Mouse (Mus musculus): Measurements from ENCODE around the gene Pkmyt1.

Gene Pkmyt1

GRCm38 (mm10) chr17:23719455-23719854, 6.7 kb upstream of the Pkmyt1 start:
- intact Hi-C loops (cut with DNase I), result no loop called here

DNA sequence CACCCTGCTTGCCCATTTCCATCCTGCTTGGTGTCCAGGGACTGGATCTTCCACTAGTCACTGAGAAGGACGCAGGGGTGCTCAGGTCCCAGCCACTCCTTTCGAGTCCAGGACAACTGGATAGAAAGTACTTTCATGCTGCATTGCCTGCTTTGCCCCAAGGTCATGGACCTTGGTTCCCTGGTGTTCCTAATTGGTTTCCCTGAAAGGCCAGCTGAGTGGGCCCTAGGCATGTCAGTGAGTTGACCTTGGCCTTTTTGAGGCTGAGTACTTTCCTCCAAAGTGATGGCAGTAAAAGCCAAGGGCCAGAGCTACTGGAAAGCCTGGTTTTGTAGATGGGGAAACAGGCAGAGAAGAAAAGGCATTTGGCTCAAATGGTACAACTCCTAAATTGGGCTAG, 4.2 kb upstream of the Pkmyt1 start:
- intact Hi-C loops (cut with DNase I), result no loop called here

GRCm38 (mm10) chr17:23722376-23723125, 3.6 kb upstream of the Pkmyt1 start, which contains the start of gene 1520401A03Rik:
TSS of gene 1520401A03Rik (minus strand) at chr17:23722783.
- intact Hi-C loops (cut with DNase I), result no loop called here

DNA sequence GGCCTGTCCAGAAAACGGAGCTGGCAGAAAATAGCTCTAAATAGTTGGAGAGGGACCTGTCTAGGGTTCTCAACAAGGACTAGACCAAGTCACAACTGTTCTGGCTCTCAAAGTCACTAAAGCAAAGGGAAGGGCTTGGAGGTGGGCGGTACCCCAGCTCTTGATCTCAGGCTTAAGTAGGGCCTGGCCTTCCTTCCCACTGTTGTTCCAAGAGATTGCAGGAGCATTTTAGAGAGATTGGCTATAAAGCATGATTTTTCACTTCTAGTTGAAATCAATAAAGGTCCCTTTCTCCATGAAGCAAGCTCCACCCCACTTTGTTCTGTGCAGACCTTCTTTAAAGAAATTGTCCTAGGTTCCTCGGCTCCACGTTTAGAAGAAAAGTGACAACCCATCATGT, 659 bp upstream of the Pkmyt1 start:
- intact Hi-C loops (cut with DNase I), result no loop called here

- intact Hi-C loops (cut with DNase I), result no loop called here
Measured at GRCm38 (mm10) chr17:23726758-23727142, 614 bp downstream of the Pkmyt1 start.

DNA sequence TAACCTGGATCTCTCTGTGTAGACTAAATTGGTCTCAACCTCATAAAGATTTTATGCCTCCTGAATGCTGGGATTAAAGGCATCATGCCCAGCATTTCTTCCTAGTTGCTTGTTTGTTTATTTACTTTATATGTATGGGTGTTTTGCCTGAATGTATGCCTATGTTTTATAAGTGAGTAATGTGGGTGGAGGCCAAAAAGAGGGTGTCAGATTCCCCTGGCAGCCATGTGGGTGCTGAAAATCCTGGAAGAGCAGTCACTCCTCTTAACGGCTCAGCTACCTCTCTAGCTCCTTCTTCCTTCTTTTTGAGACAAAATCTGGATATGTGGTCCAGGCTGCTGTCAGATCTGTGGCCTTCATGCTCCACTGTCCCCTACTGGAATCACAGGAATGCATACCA, 4.3 kb downstream of the Pkmyt1 start:
- intact Hi-C loops (cut with DNase I), result no loop called here

DNA sequence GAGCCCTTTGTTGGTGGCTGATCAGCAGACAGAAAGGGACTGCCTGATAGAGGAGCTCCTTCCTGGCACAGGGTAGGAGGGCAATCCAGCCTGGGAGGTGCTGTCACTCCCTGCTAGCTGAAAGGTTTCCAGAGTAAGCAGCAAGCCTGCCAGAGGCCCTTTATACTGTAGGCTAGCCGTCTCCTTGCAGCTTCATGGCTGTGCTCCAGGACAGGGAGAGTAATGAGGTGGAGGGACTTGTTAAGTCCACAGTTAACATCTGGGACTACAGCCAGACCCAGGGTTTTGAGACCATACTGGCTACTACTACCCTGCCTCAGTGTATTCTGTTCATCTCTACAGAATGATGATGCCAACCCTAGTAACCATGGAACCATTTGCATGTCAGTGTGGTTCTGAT, 8.2 kb downstream of the Pkmyt1 start:
- intact Hi-C loops (cut with DNase I), result no loop called here

DNA sequence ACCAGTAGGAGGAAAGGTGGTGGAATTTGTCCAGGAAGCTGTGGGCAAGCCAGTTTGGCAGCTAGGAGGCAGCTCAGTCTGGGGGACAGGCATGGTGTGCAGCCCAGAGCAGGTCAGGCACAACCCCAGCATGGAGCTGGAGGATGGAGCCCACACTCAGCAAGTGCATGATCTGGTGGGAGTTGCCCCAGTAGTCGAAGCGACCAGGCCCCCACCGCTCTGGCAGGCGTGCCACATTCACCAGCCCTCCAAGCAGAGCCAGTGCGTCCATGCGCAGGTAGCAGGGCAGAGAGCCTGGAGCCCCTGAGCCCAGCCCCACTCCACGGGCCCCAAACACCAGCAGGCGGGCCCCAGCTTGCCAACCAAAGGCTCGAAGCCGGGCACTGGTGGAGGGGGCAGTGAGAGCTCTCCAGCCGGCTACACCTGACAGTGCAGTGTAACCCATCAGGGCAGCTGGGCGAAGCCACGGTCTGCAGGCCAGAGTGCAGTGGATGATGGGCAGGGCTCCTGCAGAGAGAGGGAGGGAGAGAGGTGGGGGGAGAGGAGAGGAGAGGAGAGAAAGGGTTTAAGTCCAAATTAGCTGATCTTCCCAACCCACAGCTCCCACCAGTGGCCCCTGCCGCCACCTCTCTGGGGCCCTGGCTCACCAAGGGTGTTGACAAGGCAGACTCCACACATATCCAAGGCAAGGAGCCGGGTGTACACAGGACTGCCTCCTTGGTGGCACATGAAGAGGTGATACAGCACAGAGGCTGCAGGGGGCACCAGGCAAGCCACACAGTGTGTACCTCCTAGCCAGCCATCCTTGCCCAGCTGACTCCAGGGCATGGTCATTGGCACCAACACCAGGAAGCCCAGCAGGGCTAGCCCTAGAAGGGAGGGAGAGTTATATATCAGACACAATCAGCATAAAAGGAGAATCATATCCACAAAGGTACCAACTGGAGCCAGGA, 11.6 kb downstream of the Pkmyt1 start:
- intact Hi-C loops (cut with DNase I), result no loop called here

- intact Hi-C loops (cut with DNase I), result no loop called here
Measured at GRCm38 (mm10) chr17:23738836-23739201, 12.7 kb downstream of the Pkmyt1 start.

DNA sequence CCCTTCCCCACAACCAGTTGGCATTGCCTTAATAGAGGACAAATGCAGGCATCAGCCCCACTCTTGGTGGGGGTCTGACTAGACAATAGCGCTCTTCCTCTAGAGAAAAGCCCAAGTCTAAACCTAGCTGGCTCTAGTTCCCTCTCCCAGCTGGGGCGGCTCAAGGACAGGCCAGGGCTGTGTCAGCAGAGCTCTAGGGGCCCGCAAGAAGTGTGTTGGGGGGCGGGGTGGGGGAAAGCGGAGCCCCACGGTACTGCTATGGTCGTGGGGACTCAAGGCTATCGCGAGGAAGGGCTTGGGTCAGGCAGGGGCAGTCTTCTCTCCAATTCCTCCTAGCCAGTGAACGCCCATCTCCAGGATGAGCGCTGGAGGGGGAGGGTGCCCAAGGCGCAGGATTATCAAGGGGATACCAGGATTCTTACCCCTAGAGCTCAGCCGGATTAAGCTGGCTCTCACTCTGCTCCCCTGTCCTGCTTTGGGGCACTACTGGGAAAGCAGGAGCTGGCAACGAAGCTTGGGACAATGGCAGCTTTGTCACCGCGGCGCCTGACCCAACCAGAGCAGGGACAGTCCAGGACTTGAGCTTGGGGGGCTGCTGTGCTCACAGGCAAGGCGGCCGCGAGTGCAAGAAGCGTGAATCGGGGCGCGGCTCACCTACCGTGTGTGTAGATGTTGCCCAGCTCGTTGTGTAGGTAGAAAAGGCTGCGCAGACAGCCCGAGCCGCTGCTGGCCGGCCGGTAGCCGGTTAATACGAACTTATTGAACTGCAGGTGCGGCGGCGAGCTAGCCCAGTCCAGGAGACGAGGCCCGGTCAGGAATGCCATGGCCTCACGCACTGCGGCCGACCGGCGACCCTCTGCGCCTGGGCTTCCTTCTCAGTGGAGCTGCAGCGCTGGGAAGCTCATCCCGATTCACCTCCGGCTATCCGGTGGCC, 13.3 kb downstream of the Pkmyt1 start:
- intact Hi-C loops (cut with DNase I), result no loop called here

DNA sequence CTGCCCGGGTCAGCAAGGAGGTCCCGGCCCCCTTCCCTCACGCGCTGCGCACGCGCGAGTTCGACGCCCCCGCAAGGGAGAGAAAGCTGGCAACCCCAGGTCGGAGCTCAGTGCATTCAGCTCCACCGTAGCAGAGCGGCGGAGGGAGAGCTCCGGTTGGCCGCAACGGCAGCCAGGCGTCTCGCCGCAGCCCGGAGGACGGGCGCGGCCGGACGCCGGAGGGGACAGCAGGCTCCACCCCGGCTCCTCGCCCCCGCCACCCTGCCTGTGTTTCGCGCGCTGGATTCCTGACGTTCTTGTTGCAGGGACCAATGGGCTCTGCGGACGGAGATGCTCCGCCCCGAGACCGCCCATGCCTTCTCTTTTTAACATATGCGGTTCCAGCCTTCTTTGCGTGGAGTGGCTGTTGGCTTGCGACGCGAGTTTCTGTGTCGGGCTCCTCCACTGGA, 14.0 kb downstream of the Pkmyt1 start:
- intact Hi-C loops (cut with DNase I), result no loop called here

- intact Hi-C loops (cut with DNase I), result no loop called here
Measured at GRCm38 (mm10) chr17:23740598-23741021, 14.5 kb downstream of the Pkmyt1 start, which contains the start of gene Paqr4. TSS of gene Paqr4 (minus strand) at chr17:23740867.

- intact Hi-C loops (cut with DNase I), result no loop called here
Measured at GRCm38 (mm10) chr17:23741359-23742209, 15.4 kb downstream of the Pkmyt1 start.

- intact Hi-C loops (cut with DNase I), result no loop called here
Measured at GRCm38 (mm10) chr17:23742210-23742793, 16.2 kb downstream of the Pkmyt1 start.

GRCm38 (mm10) chr17:23742941-23743340, 16.8 kb downstream of the Pkmyt1 start:
- intact Hi-C loops (cut with DNase I), result no loop called here

DNA sequence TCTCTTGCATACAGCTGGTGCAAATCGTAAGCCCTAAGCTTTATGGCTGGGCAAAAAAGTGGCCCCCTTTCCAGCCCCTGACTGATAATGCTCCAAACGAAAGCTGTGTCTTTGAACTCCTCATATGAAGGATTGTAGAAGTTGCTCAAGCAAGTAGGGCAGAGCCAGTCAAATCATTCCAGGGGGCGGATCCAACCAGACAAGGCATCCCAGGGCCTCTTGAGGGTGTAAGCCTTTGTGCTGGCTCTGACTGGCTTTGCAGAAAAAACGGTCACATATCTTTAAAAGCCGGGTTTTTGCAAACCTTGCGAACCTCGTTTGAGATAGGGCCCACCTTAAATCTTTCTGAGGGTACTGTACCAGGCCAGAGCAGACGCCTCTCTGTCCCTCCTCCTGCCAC, 17.9 kb downstream of the Pkmyt1 start:
- intact Hi-C loops (cut with DNase I), result no loop called here

DNA sequence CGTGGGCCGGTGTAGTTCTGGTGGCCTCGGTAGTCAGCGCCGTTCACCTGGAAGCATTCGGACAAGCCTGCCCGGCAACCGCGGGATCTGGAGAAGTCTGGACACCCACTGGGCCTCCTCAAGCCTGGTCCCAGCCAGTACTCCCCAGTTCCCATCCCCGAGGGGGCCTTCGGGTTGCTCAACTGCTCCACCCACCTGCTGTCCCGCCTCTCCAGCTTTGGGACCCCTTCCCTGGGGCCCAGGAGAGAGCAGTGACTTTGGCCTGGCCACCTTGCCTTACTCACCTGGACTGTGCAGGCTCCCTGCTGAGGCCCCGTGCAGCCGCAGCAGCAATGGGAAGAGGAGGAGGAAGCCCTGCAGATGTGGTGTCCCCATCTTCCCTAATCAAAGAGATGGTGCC, 18.5 kb downstream of the Pkmyt1 start:
- intact Hi-C loops (cut with DNase I), result no loop called here

DNA sequence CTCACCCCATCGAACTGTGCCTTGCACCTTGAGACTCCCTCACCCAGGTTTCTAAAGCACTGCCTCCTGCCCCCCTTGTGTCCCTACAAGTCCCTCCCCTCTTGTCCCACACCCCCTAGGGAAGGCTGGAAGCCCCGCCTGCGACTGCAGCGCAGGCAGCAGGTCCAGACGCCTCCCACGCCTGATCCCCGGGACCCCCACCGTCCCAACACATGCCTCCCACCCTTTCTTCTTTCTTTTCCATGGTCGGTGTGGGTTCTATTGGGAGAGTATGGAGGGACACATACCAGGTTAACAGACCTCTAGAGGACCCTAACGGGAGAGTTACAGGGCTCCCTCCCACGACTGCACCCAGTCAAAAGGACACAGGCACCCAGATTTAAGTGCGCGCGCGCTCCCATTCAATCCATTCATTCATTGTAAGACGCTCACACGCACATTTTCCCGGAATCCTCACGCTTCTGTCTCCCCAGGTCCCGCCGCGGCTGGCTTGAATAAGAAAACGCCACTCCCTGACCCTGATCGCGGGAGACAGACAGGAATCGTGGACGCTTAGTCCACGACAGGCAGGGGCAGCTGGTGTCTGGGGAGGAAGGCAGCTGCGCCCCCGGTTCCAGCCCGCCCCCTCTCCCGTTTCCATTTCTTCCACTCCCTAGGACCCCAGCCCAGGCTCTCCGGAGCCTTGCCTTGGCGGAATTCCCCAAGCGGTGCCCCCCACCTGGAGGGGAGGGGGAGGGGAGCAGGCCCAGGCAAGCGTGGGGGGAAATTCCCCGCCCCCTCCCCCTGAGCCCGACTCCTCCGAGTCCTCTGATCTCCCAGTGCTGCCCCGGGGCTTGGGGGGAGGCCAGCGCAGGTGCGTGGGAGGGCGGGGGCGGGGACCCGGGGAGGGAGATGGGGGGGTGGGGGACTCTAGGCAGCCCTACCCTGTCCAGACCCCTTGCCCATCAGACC, 19.4 kb downstream of the Pkmyt1 start, which contains the start of gene Kremen2:
Kremen2 (minus strand) TSS at position 533 of the 951 bp plus-strand sequence.
- intact Hi-C loops (cut with DNase I), result no loop called here

GRCm38 (mm10) chr17:23746311-23746710, 20.2 kb downstream of the Pkmyt1 start:
- intact Hi-C loops (cut with DNase I), result no loop called here
